Mouse (Mus musculus): ENCODE measurements around the gene Lhx9.

Gene Lhx9

DNA sequence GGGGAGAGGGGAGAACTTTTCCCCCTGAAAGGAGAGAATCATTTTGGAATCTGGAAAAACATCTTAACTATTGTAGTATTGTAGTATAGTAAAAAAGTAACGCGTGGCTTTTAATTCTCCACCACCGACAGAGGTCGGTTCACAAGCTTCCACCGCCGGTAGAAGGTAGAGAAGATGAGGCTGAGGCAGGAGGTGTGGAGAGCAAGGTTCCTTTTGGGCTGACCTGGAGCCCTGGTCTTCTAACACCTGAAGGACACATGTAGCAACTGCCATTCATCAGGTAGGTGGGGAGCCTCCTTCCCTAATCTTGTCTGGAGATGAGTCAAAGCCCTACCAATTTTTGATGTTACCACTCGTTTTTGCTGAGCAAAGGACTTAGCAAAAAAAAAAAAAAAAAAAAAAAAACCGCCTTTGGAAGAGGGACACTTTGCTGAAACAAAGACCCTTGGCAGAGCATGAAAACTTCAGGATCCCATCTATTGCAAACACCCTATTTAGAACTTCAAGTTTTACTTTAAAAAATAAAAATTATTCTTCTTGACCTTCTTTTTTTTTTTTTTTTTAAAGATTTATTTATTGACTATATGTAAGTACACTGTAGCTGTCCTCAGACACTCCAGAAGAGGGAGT lies 1.3 kb upstream of the Lhx9 start:
- Histone ChIP-seq H3K36me3 (ENCODE audit: insufficient read depth, low read length) (no peaks in the 10 kb centered on the region), H3K9me3 (ENCODE audit: low read length) (no peaks in the 10 kb centered on the region), H3K4me3 (replicated peaks; ENCODE audit: low read length) (no peak overlapping the region), H3K27me3 (ENCODE audit: insufficient read depth, low read length) (peaks cover 78% of the 10 kb centered on the region), H3K4me1 (replicated peaks; ENCODE audit: low read depth, low read length) (peaks cover 36% of the 10 kb centered on the region)
- TF ChIP-seq CTCF (conservative IDR thresholded peaks at IDR 0.05; ENCODE audit: low read length) (no peak), NANOG (IDR thresholded peaks at IDR 0.05; ENCODE audit: borderline replicate concordance, low read length) (no peak), POU5F1 (IDR thresholded peaks at IDR 0.05; ENCODE audit: borderline replicate concordance, low read length) (no peak)

DNA sequence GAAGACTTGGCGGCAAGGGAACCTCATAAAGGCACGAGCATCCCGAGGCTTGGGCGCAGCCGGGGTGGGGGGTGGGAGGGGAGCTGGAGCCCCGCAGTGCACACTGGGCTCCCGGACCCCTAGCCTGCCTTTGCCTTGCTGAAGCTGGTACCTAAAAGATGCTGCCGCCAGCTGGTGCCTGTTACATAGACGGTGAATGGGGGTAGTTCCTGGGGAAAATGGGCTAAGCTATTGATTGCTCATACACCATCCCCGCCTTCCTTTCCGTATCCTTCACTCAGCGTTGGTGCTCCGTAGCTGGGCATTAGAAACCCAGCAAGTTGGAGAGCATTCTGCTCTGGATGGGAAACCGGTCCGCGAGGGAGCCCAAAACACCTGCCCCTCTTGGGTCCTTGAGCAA lies 351 bp downstream of the Lhx9 start:
- no peaks in the 10 kb centered on the region for H3K9me3 ChIP-seq (ENCODE audit: low read length)
- H3K27me3 ChIP-seq (ENCODE audit: insufficient read depth, low read length) = peaks cover 91% of the 10 kb centered on the region
- H3K4me3 ChIP-seq (replicated peaks; ENCODE audit: low read length) = peak overlapping the region; percentile 74
- peaks cover 51% of the 10 kb centered on the region for H3K4me1 ChIP-seq (replicated peaks; ENCODE audit: low read depth, low read length)
- no peaks in the 10 kb centered on the region for H3K36me3 ChIP-seq (ENCODE audit: insufficient read depth, low read length)
- TF ChIP-seq POU5F1 (IDR thresholded peaks at IDR 0.05; ENCODE audit: borderline replicate concordance, low read length) (no peak), CTCF (conservative IDR thresholded peaks at IDR 0.05; ENCODE audit: low read length) (no peak), NANOG (IDR thresholded peaks at IDR 0.05; ENCODE audit: borderline replicate concordance, low read length) (no peak)

DNA sequence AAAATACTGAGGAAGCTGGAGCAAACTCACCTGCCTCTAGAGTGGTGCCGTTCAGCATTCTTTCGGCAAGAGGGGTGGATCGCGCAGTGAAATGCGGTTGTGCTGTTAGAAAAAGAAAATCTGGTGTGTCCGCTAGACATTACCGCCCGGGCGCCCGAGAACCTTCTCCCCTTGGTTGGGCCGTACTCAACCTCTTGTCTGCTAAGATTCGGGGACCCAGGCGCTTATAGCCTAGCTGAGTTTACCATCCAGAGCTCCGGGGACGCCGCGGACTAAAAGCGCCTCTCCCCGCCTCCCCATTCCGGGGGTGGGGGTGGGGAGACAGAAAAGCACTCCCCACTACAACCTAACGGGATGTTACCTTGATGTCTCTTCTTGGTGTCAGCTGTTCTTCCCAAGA lies 1.2 kb downstream of the Lhx9 start:
- H3K4me1 ChIP-seq (replicated peaks; ENCODE audit: low read depth, low read length) = peaks cover 58% of the 10 kb centered on the region
- TF ChIP-seq POU5F1 (IDR thresholded peaks at IDR 0.05; ENCODE audit: borderline replicate concordance, low read length) = no peak
- no peak for TF ChIP-seq NANOG (IDR thresholded peaks at IDR 0.05; ENCODE audit: borderline replicate concordance, low read length)
- TF ChIP-seq CTCF (conservative IDR thresholded peaks at IDR 0.05; ENCODE audit: low read length) = no peak
- peak overlapping the region; percentile 52 for H3K4me3 ChIP-seq (replicated peaks; ENCODE audit: low read length)
- no peaks in the 10 kb centered on the region for H3K9me3 ChIP-seq (ENCODE audit: low read length)
- no peaks in the 10 kb centered on the region for H3K36me3 ChIP-seq (ENCODE audit: insufficient read depth, low read length)
- peaks cover 94% of the 10 kb centered on the region for H3K27me3 ChIP-seq (ENCODE audit: insufficient read depth, low read length)

GRCm38 (mm10) chr1:138846581-138846980 lies 1.8 kb downstream of the Lhx9 start:
- TF ChIP-seq POU5F1 (IDR thresholded peaks at IDR 0.05; ENCODE audit: borderline replicate concordance, low read length) (no peak), NANOG (IDR thresholded peaks at IDR 0.05; ENCODE audit: borderline replicate concordance, low read length) (no peak), CTCF (conservative IDR thresholded peaks at IDR 0.05; ENCODE audit: low read length) (no peak)
- Histone ChIP-seq H3K9me3 (ENCODE audit: low read length) (no peaks in the 10 kb centered on the region), H3K27me3 (ENCODE audit: insufficient read depth, low read length) (peaks cover 97% of the 10 kb centered on the region), H3K36me3 (ENCODE audit: insufficient read depth, low read length) (no peaks in the 10 kb centered on the region), H3K4me3 (replicated peaks; ENCODE audit: low read length) (no peak overlapping the region), H3K4me1 (replicated peaks; ENCODE audit: low read depth, low read length) (peaks cover 63% of the 10 kb centered on the region)

DNA sequence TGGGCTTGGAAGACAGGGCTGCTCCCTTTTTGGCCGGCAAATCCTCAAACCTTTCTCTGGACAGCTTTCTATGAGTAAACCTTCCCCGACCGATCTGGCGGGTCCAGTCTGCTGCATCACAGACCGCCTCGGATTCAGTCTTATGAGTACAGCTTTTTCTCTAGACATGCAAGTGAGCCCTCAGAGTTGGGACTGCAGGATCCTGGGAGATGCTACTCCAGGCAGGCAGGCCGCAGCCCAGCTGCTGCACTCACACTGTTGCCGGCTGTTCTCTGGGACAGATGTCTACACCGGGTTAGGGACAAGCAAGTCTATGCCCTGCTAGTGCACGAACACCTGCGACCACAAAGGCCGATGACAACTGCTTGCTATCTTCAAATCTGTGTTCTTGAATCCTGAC lies 2.2 kb downstream of the Lhx9 start:
- peaks cover 97% of the 10 kb centered on the region for H3K27me3 ChIP-seq (ENCODE audit: insufficient read depth, low read length)
- no peak for TF ChIP-seq CTCF (conservative IDR thresholded peaks at IDR 0.05; ENCODE audit: low read length)
- no peak for TF ChIP-seq POU5F1 (IDR thresholded peaks at IDR 0.05; ENCODE audit: borderline replicate concordance, low read length)
- no peak for TF ChIP-seq NANOG (IDR thresholded peaks at IDR 0.05; ENCODE audit: borderline replicate concordance, low read length)
- no peaks in the 10 kb centered on the region for H3K36me3 ChIP-seq (ENCODE audit: insufficient read depth, low read length)
- H3K4me1 ChIP-seq (replicated peaks; ENCODE audit: low read depth, low read length) = peaks cover 67% of the 10 kb centered on the region
- H3K9me3 ChIP-seq (ENCODE audit: low read length) = no peaks in the 10 kb centered on the region
- no peak overlapping the region for H3K4me3 ChIP-seq (replicated peaks; ENCODE audit: low read length)

DNA sequence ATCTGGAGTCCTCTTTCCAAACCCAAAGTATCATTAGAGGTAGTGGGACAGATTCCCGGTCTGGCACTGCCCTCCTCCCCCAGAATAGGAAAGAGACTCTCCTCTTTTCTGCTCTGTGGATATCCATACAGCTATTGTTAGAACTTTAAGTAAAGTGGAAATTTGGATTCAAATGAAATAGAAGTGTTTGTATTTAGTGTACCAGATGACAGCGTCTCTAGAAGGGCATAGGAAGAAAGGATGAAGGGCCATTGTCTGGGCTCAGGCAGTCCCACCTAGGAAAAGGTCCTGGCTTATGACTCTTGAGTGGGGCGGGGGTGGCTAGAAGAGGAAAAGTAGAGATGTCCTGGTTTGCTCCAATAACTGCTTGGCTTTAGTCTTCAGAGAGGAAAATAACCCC lies 2.9 kb downstream of the Lhx9 start:
- no peaks in the 10 kb centered on the region for H3K9me3 ChIP-seq (ENCODE audit: low read length)
- H3K27me3 ChIP-seq (ENCODE audit: insufficient read depth, low read length) = peaks cover 97% of the 10 kb centered on the region
- H3K36me3 ChIP-seq (ENCODE audit: insufficient read depth, low read length) = no peaks in the 10 kb centered on the region
- TF ChIP-seq POU5F1 (IDR thresholded peaks at IDR 0.05; ENCODE audit: borderline replicate concordance, low read length) = no peak
- TF ChIP-seq NANOG (IDR thresholded peaks at IDR 0.05; ENCODE audit: borderline replicate concordance, low read length) = no peak
- no peak for TF ChIP-seq CTCF (conservative IDR thresholded peaks at IDR 0.05; ENCODE audit: low read length)
- H3K4me3 ChIP-seq (replicated peaks; ENCODE audit: low read length) = no peak overlapping the region
- peaks cover 72% of the 10 kb centered on the region for H3K4me1 ChIP-seq (replicated peaks; ENCODE audit: low read depth, low read length)

DNA sequence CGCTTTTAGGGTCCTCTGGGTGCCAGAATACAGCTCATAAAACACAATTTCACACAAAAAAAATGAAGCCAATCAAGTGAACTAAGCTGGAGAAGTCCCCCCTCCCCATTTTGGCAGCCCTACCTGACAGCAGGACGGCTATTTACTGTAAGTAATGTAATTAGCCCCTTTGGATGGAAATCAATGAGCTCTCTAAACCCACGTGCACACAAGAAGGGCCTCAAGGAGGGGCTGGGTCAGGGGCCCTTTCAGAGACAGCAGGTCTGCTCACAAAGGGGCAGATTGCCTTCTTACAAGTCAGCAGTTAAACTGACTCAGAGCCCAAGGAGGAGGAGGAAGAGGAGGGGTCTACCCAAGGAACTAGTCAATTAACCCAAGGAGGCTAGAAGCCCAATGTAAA lies 4.2 kb downstream of the Lhx9 start:
- no peaks in the 10 kb centered on the region for H3K9me3 ChIP-seq (ENCODE audit: low read length)
- TF ChIP-seq CTCF (conservative IDR thresholded peaks at IDR 0.05; ENCODE audit: low read length) (no peak), POU5F1 (IDR thresholded peaks at IDR 0.05; ENCODE audit: borderline replicate concordance, low read length) (no peak), NANOG (IDR thresholded peaks at IDR 0.05; ENCODE audit: borderline replicate concordance, low read length) (no peak)
- H3K4me3 ChIP-seq (replicated peaks; ENCODE audit: low read length) = 0 out of 2 replicates have a peak overlapping the region, but pooled peaks have one; percentile 58
- no peaks in the 10 kb centered on the region for H3K36me3 ChIP-seq (ENCODE audit: insufficient read depth, low read length)
- H3K4me1 ChIP-seq (replicated peaks; ENCODE audit: low read depth, low read length) = peaks cover 74% of the 10 kb centered on the region
- peaks cover 98% of the 10 kb centered on the region for H3K27me3 ChIP-seq (ENCODE audit: insufficient read depth, low read length)

DNA sequence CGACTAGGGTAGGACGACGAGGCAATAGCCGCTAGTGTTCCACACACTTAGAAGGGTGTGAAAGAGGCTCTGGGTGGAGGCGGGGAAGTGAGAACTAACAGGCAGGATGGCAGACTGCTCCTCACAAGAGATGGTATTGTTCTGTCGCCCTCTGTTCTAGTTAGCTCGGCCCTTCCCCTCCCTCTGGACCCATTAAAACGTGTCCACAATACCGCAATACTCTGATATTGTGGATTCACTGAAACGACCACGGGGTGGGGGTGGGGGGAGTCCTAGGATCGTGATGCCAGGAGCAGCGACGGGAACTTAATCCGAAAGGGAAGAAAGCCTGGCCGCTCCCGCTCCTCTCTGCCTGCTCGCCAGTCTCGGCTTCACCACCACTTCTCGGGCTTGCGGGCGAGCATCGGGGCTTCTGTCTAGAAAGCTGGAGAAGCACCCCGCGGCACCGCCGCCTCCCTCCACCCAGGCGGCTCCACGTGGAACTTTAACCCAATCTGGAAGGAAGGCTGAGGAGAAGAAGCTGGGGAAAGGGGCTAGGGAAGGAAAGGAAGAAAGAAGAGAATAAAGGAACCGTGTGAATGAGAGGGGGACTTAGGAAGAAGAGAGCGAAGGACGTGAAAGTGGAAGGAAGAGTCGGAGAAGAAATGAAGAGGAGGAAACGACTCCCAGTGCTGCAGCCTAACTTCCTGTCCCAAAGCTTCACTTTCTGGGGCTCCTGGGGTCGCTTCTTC lies 4.9 kb downstream of the Lhx9 start:
- peaks cover 70% of the 10 kb centered on the region for H3K4me1 ChIP-seq (replicated peaks; ENCODE audit: low read depth, low read length)
- no peak for TF ChIP-seq NANOG (IDR thresholded peaks at IDR 0.05; ENCODE audit: borderline replicate concordance, low read length)
- TF ChIP-seq POU5F1 (IDR thresholded peaks at IDR 0.05; ENCODE audit: borderline replicate concordance, low read length) = no peak
- no peak for TF ChIP-seq CTCF (conservative IDR thresholded peaks at IDR 0.05; ENCODE audit: low read length)
- no peaks in the 10 kb centered on the region for H3K36me3 ChIP-seq (ENCODE audit: insufficient read depth, low read length)

More for the DNA sequence above, 4.9 kb downstream of the Lhx9 start:
- Histone ChIP-seq H3K27me3 (ENCODE audit: insufficient read depth, low read length) (peaks cover 98% of the 10 kb centered on the region), H3K4me3 (replicated peaks; ENCODE audit: low read length) (peak overlapping the region; percentile 58), H3K9me3 (ENCODE audit: low read length) (no peaks in the 10 kb centered on the region)

Data from E14TG2a.4 (cell line).